Mouse (Mus musculus) macrophage (primary cell): ENCODE results near the gene Arhgef5. TPM values are rescaled to one million over a fixed set of nuclear protein-coding genes. Genes with fewer than 3 reads are reported as not detected.
"Not testable (repeated sequence)": the region's sequence is repeated elsewhere in the genome, so short reads cannot be mapped to it uniquely, and the experiment has no call there.

Experiments used
- H3K27ac ChIP-seq: fragments of 350-480 bp; formaldehyde crosslinking; 2 replicates; pipeline ENCODE4 v1.9.0; 2021
- H3K36me3 ChIP-seq: fragments of 350-480 bp; formaldehyde crosslinking; 2 replicates; pipeline ENCODE4 v1.9.0; 2021; ENCODE audit errors: inconsistent target
- H3K4me3 ChIP-seq: fragments of 350-480 bp; formaldehyde crosslinking; 2 replicates; pipeline ENCODE4 v1.9.0; 2021; ENCODE audit errors: inconsistent target
- H3K79me2 ChIP-seq: fragments of 350-480 bp; formaldehyde crosslinking; 2 replicates; pipeline ENCODE4 v1.9.0; 2021; ENCODE audit errors: inconsistent target
- WGBS: methylation state at CpG from one replicate; pipeline ENCODE4 v1.1.7; 2026; ENCODE audit warnings: inconsistent platforms; ENCODE audit not compliant: missing documents; 5-methylcytosine and 5-hydroxymethylcytosine counted together
- polyA plus RNA-seq: library from polyadenylated mRNA; stranded (reverse); fragments of 250-400 nt; gene quantifications from 3 replicates; pipeline ENCODE4 v1.2.4, GENCODE M21; 2018; ENCODE audit warnings: inconsistent platforms
- total RNA-seq, 78 experiments: library from RNA; depleted of rRNA; stranded (reverse); fragments of 250-400 nt; gene quantifications; 1 replicate in 9 of 78; 2 replicates in 24 of 78; 3 replicates in 43 of 78; 4 replicates in 2 of 78; pipeline ENCODE4 v1.2.4; 2018; ENCODE audit warnings: inconsistent platforms in 56 of 78

Arhgef5 gene
- 1 to 10 TPM in 2 of 26 experiments, under 1 TPM in 11, not detected in 13; 0.12 to 1.1 (median 0.25) TPM for total RNA-seq (2018; cell fraction: chromatin; rRNA removed)
- under 1 TPM in 17 of 26 experiments, not detected in 9; under 0.01 to 0.15 (median 0.04) TPM for total RNA-seq (2018; cell fraction: cytosol; rRNA removed)
- under 1 TPM in 8 of 26 experiments, not detected in 18; 0.11 to 0.69 (median 0.17) TPM for total RNA-seq (2018; cell fraction: nucleus; rRNA removed)
- 0.04 to 0.11 TPM (median 0.11 TPM) in 3 replicates for polyA plus RNA-seq

DNA sequence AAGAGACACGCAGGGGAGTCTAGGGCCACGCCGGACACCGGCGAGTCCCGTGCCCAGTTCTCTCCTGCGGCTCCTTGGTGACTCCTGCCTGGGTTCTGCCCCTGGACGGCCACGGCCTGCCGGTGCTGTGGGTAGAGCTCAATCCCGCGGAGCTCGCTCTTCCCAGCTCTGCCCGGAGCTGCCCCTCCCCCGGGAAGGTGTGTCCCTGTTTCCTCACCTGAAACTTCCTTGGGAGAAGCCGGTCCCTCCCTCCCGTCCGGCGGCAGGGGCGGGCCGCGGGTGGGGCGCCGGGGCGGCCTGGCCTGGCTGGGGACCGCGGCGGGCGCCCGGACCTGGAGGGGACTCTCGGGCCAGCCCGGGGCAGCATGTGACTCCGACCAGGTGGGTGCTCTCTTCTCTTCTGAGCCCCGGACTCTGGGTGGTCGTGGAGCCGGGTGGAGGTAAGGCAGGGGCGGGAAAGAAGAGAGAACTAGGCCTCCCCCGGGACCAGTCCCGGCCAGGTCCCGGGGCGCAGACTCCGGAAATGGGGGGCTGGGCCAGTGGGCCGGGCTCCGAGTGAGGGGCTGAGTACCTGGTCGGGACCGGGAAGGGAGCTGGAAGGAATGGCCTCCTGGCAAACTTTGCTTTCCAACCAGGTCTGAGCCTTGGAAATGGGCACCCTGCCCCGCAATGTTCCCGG lies at the start of gene Arhgef5:
Gene Arhgef5, plus strand, starts transcription at position 220 of the 679 bp plus-strand sequence.
- Histone ChIP-seq H3K36me3 (no peaks in the 10 kb centered on the region), H3K27ac (no peak within 1 kb of the TSS), H3K4me3 (no peak within 1 kb of the TSS), H3K79me2 (no peaks in the 10 kb centered on the region)
- 2% methylated on average over 48 of the region's 48 CpGs for WGBS

DNA sequence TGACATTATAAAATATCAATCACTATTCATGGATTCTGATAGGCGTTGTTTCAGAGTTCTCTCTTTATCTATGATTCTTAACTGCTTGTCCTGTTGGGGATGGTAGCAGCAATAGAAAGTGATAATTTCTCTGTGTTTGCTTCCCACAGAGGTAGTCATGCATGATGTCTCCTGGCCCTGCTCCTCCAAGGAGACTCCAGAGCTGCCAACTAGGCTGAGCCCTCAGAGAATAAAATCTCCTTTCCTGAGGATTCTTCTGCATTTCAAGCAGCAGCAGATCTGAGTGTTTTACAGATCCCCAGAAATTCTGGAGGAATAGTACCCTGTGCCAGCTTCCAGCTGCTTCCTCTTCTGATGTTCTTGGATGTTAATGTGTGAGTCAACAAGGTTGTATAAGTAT lies 34.1 kb upstream of the Arhgef5 start, which contains the start of gene Olfr47:
Gene Olfr47, plus strand, starts transcription at position 275 of the 400 bp plus-strand sequence.
- H3K36me3 ChIP-seq, H3K79me2 ChIP-seq, H3K27ac ChIP-seq, H3K4me3 ChIP-seq: not testable (repeated sequence)
- WGBS = 100% methylated on average over 1 of the region's 1 CpGs

DNA sequence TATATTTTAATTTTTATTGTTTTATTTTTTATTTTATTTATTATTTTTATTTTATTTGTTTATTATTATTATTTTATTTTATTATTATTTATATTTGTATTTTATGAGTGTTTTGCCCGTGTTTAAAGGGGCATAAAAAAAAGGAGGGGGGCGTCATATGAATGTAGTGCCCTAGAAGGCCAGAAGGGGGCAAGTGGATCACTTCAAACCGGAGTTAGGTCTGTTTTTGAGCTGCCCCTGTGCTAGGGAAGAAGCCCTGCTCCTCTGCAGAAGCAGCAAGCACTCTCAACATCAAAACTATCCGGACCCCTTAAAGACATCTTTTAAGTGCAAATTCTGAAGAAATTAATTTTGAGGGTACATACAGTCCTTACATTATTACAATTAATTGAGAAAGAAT lies 23.3 kb upstream of the Arhgef5 start:
- no peaks in the 10 kb centered on the region for H3K36me3 ChIP-seq
- no peak overlapping the region for H3K27ac ChIP-seq
- no peak overlapping the region for H3K4me3 ChIP-seq
- no peaks in the 10 kb centered on the region for H3K79me2 ChIP-seq
- 6% methylated on average over 4 of the region's 4 CpGs for WGBS

DNA sequence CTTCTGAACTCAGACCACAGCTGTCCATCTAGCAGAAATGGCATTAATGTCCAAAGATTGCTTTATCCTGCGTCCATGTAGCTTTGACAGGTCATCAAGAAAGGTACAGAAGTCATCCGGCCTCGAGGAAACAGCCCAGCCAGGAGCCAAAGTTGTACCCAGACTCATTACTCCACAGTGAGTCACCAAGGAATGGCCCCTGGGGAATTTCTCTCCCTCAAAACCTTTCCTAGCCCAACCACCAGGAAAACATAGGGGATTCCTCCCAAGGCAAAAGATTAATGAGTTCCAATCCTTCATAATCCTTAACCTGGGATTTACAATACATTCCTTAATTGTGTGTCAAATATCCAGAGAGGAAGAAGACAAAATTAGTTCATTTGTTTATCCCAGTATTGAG lies 18.0 kb upstream of the Arhgef5 start:
- H3K27ac ChIP-seq = no peak overlapping the region
- no peaks in the 10 kb centered on the region for H3K79me2 ChIP-seq
- H3K4me3 ChIP-seq = no peak overlapping the region
- H3K36me3 ChIP-seq = no peaks in the 10 kb centered on the region
- WGBS = 73% methylated on average over 3 of the region's 3 CpGs

DNA sequence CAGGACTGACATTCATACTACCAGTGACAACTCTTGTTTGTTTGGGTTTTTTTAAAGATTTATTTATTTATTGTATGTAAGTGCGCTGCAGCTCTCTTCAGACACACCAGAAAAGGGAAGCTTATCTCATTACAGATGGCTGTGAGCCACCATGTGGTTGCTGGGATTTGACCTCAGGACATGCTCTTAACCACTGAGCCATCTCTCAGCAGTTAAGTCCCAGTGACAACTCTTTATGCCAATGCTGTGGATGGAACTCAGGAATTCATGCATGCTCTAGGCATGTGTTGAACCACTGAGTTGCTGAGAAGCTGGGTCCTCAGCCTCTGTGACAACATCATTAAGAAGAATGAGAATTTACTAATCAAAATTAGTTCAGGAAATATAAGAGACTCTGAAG lies 12.4 kb upstream of the Arhgef5 start:
- WGBS = 29% methylated on average over 1 of the region's 1 CpGs
- H3K27ac ChIP-seq = no peak overlapping the region
- H3K79me2 ChIP-seq = no peaks in the 10 kb centered on the region
- H3K36me3 ChIP-seq = no peaks in the 10 kb centered on the region
- no peak overlapping the region for H3K4me3 ChIP-seq

DNA sequence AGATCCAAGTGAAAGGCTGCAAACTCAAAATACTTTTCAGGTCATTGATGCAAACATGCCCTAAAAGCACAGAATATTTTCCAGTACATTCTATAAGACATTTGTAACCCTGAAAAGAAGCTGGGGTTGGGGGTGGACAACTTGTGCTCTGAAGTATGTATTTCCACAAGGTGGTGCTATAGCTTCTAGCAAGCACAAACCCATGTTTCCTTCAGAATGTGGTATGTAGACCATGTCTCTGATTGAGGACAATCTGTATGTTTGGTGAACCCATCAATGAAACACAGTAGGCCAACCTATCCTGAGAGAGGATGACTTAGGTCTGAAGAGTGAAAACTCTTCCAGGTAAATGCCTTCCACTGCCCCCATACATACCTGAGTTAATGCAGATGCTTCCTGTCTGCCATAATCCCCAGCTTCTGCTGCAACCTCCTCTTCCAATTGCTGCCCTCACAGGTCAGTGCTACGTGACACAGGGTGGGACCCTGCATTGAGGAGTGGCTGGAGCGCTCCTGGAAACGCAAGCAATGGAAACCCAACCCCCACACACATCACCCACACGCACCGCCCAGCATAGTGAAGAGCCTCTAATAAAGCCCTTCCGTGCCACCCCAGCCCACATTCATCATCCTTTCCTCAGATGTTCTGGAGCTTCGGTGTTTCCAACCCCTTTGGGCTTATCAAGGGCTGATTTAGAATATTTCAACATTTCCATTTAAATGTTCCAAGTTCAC lies 11.0 kb upstream of the Arhgef5 start:
- Histone ChIP-seq H3K4me3 (no peak overlapping the region), H3K79me2 (no peaks in the 10 kb centered on the region), H3K36me3 (no peaks in the 10 kb centered on the region), H3K27ac (no peak overlapping the region)
- 86% methylated on average over 7 of the region's 7 CpGs for WGBS

DNA sequence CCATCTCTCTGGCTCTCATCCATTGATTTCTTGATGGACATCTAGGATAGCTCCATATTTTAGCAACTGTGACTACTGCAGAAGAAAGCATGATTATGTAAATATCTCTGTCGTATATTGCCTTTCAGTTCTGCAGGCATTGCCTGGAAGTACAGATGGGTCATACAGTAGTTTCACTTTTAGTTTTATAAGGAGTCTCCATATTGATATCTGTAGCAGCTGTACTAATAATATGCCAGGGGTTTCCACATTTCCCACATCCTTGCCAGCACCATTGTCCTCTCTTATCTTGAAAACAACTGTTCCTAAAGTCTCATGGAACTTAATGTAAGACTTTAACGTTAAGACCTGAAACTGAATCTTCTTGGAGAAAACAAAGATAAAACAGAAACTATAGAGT lies 4.6 kb upstream of the Arhgef5 start:
- Histone ChIP-seq H3K27ac (no peak overlapping the region), H3K79me2 (no peaks in the 10 kb centered on the region), H3K36me3 (no peaks in the 10 kb centered on the region), H3K4me3 (no peak overlapping the region)
- 7% methylated on average over 2 of the region's 2 CpGs for WGBS

DNA sequence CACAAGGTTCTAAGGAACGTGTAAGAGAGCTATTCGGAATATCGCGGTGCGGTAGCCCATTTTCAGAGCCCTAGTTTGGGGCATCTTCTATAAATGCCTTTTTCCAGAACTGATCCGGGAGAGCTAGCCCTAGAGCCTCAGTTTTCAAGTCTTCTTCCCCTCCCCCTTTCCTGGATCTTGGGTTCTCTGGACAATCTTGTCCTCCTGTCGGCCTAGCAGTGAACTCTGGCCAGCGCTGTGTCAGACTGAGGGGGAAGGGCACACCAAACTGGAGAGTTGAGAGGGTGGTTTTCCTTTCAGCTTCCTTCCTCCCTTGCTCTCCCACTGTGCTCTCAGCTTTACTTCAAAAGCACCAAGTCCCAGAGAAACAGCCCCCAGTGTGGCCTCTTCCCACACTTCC lies 974 bp downstream of the Arhgef5 start:
- no peak overlapping the region for H3K4me3 ChIP-seq
- no peak overlapping the region for H3K27ac ChIP-seq
- WGBS = 10% methylated on average over 8 of the region's 8 CpGs

DNA sequence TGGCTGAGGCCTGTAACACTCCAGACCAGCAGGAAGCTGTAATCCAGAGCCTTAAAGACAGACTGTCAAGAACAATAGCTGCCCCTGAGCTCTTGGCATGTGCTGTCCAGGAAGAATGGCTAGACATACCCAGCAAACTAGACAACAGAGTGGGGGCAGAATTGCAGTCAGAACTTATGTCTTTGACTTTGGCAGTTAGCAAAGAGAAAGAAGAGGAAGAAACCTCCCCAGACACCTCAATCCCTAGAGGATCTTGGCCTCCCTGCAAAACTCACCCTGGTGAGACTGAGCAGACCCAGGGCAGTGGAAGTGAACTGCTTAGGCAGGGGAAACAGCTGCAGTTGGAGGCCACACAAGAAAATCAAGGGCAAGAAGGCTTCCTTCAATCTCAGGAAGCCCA lies 7.2 kb downstream of the Arhgef5 start:
- no peak overlapping the region for H3K27ac ChIP-seq
- H3K79me2 ChIP-seq = no peaks in the 10 kb centered on the region
- no peak overlapping the region for H3K4me3 ChIP-seq
- H3K36me3 ChIP-seq = no peaks in the 10 kb centered on the region

More for the DNA sequence above, 974 bp downstream of the Arhgef5 start:
- H3K79me2 ChIP-seq = no peaks in the 10 kb centered on the region
- H3K36me3 ChIP-seq = no peaks in the 10 kb centered on the region

DNA sequence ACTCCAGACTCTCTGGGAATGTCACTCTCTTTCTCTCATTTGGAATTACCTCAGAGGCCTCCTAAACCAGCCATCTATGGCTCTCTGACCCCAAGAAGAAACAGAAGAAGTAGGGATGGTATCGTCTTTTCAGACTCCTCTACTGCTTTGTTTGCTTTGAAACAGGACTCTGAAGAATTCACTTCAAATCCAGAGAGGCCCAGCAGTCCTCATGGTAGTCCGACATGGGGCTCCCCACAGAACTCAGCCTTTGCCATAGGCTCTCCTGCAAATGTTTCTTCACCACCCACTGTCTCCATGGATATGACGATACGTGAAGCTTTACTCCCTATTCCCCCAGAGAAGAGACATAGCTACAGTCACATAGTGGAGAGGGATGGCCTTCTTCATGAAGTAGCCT lies 8.7 kb downstream of the Arhgef5 start:
- Histone ChIP-seq H3K4me3 (no peak overlapping the region), H3K27ac (no peak overlapping the region)
- WGBS = 92% methylated on average over 4 of the region's 4 CpGs

DNA sequence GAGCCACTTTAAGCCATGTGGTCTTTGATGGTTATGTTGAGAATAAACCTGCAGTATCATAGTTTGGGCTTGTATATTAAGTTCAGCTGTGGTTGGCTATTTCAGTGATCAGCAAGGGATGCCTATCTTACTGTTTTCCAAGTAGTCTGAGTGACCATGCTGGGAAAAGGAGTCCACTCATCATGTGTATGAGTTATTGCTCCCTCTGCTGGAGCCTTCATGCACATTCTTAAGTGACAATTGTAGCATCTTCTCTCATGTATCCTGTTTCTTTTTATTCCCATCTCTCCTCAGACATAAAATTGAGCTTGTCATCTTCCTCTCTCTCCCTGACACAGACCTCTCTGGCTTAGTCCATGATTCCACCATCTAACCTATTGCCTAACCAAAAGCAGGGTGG lies 12.9 kb downstream of the Arhgef5 start:
- Histone ChIP-seq H3K36me3 (no peaks in the 10 kb centered on the region), H3K79me2 (no peaks in the 10 kb centered on the region), H3K4me3 (no peak overlapping the region), H3K27ac (no peak overlapping the region)

More for the DNA sequence above, 8.7 kb downstream of the Arhgef5 start:
- H3K79me2 ChIP-seq = no peaks in the 10 kb centered on the region
- H3K36me3 ChIP-seq = no peaks in the 10 kb centered on the region

DNA sequence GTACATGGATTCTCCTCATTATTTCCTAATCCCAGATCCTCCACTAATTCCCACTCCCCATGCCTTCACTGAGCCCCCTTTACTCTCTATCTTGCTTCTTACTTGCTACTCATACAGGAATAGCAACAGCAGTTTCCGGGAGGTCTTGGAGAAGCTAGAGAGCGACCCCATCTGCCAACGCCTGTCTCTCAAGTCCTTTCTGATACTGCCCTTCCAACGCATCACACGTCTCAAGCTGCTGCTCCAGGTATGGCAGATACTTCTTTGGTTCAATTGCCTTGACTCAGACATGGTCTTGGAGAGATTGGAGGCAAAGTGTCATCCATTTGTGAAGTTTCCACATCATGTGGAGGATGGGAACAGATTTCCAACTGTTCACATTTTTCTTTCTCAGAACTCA lies 15.1 kb downstream of the Arhgef5 start:
- H3K4me3 ChIP-seq = no peak overlapping the region
- H3K27ac ChIP-seq = no peak overlapping the region
- H3K79me2 ChIP-seq = no peaks in the 10 kb centered on the region
- WGBS = 96% methylated on average over 5 of the region's 5 CpGs
- no peaks in the 10 kb centered on the region for H3K36me3 ChIP-seq

DNA sequence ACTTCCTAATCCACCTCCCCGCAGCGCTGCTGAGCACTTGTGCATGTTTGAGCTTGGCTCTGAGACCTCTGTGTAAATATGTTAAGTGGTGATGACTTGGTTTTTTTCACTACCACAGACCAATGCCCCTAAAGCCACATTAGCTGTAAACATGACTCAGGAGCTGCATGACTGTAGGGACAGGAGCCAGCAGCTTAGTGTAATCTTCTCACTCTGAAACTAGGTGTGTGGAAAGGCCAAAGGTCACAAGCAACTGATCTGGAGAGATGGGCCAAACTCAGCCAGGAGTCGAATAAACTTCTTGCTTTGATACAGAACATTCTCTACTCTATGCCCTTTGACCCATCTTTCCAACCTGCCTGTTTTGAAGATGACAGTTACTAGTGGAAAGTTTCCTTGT lies 26.7 kb downstream of the Arhgef5 start:
- WGBS = 31% methylated on average over 3 of the region's 3 CpGs
- no peak overlapping the region for H3K27ac ChIP-seq
- H3K36me3 ChIP-seq = no peaks in the 10 kb centered on the region
- no peak overlapping the region for H3K4me3 ChIP-seq
- H3K79me2 ChIP-seq = no peaks in the 10 kb centered on the region

DNA sequence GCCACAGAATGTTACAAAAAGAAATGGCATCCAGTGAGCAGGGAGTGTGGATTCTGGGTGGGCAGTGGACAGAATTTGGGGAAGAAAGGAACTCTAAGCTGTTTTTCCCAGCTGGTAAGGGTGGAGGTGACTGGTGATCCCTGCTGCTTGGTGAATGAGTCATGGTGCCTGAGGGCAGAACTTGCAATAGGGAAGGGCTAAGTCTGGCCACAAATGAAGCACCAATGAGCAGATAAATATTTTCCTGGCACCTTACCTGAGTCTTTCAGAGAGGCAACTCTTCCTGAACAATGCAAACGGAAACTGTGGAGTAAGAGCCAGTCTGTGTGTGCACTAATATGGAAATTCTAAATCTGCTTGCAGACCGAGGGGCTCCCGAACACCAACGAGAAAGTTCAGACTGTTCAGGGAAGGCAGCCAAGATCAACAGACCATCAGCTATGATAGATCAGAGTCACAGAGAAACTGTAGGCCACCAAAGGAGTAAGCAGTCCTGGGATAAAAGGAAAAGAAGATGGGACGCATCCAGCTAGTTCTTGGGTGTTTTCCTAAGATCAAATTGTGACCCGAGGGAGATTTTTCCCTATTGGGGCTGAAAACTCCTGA lies 27.2 kb downstream of the Arhgef5 start:
- Histone ChIP-seq H3K36me3 (no peaks in the 10 kb centered on the region), H3K79me2 (no peaks in the 10 kb centered on the region), H3K4me3 (no peak overlapping the region), H3K27ac (no peak overlapping the region)
- WGBS = 85% methylated on average over 6 of the region's 6 CpGs

DNA sequence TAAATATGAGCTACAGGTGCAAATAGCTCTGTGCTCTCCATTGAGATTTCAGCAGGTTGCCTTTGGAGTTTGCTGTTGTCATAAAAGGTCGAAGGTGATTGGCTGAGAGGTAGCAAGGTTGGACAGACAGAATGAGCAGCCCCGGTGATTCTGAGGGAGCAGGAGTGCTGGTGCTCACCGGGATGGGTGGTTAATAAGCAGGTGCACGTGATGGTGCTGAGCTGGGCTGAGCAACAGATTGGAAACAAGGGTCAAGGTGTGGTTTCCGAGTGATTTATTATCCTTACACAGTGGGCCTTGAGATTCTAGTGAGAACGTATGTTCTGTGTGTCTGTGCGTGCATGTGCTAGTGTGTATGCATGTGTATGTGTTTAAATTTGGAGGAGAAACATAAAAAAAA lies 27.8 kb downstream of the Arhgef5 start:
- Histone ChIP-seq H3K36me3 (no peaks in the 10 kb centered on the region), H3K4me3 (no peak overlapping the region), H3K27ac (no peak overlapping the region), H3K79me2 (no peaks in the 10 kb centered on the region)
- WGBS = 88% methylated on average over 7 of the region's 7 CpGs
